Mouse (Mus musculus) cerebellum, adult 2 months (tissue): ENCODE results near the gene Nr1d1. TPM values are rescaled to one million over a fixed set of nuclear protein-coding genes. Genes with fewer than 3 reads are reported as not detected.

ENCODE experiments used
- DNase-seq, 2 experiments: peaks; one replicate each; pipeline ENCODE4 v3.0.0; 2021
- H3K27ac ChIP-seq: fragments of 200-500 bp; 2 replicates; pipeline ENCODE4 v1.5.1; 2012; ENCODE audit warnings: low read length, control low read depth, inconsistent platforms; ENCODE audit not compliant: insufficient read depth
- H3K27me3 ChIP-seq: fragments of 200-500 bp; 2 replicates; pipeline ENCODE4 v1.6.1; 2012; ENCODE audit warnings: inconsistent platforms, mild to moderate bottlenecking, low read length, moderate library complexity; ENCODE audit not compliant: control insufficient read depth, insufficient read depth
- H3K4me1 ChIP-seq: fragments of 200-500 bp; 2 replicates; pipeline ENCODE4 v1.6.1; 2011; ENCODE audit warnings: low read length; ENCODE audit not compliant: control insufficient read depth, insufficient read depth
- H3K4me3 ChIP-seq: fragments of 200-500 bp; replicated peaks from 2 replicates; pipeline ENCODE3; 2011; ENCODE audit warnings: mild to moderate bottlenecking, low read depth, low read length, control low read depth; ENCODE audit not compliant: insufficient read depth
- CTCF ChIP-seq: fragments of 200-500 bp; IDR thresholded peaks from 2 replicates; pipeline ENCODE4 v1.5.1; 2011; ENCODE audit warnings: low read depth, mild to moderate bottlenecking, control low read depth, low read length, moderate library complexity, borderline replicate concordance; ENCODE audit not compliant: insufficient read depth
- POLR2A ChIP-seq: fragments of 200-500 bp; IDR thresholded peaks from 2 replicates; pipeline ENCODE4 v1.6.1; 2011; ENCODE audit warnings: low read length, control low read depth, borderline replicate concordance; ENCODE audit not compliant: insufficient read depth
- WGBS: fragments of 180-500 bp; shearing (Covaris S2); methylation state at CpG from one replicate; pipeline ENCODE4 v1.1.7; 2018; 5-methylcytosine and 5-hydroxymethylcytosine counted together
- polyA plus RNA-seq: library from polyadenylated mRNA; depleted of rRNA; stranded (reverse); fragments of >200 nt; gene quantifications from 2 replicates; pipeline ENCODE4 v1.2.3, GENCODE M21; 2012

Nr1d1 gene
- polyA plus RNA-seq, 1 experiment, result 144 TPM

- no peak for TF ChIP-seq POLR2A
- no peak for TF ChIP-seq CTCF
- H3K27me3 ChIP-seq, result no peaks in the 10 kb centered on the region
- no peak overlapping the region for H3K27ac ChIP-seq
- H3K4me1 ChIP-seq, result peaks cover 3% of the 10 kb centered on the region; the same call in 1 of the 2 replicates
- 78% methylated on average over 1 of the region's 1 CpGs for WGBS
- DNase-seq, result no peak
- H3K4me3 ChIP-seq, result no peak overlapping the region
These were observed 16.3 kb upstream of the Nr1d1 start for GRCm38 (mm10) chr11:98791448-98791847.

- Histone ChIP-seq H3K4me3 (no peak overlapping the region), H3K4me1 (peaks cover 8% of the 10 kb centered on the region), H3K27me3 (no peaks in the 10 kb centered on the region), H3K27ac (no peak overlapping the region)
- TF ChIP-seq POLR2A (no peak), CTCF (no peak)
- WGBS, result 85% methylated on average over 5 of the region's 5 CpGs
- DNase-seq, result no peak
These were observed 15.6 kb upstream of the Nr1d1 start for GRCm38 (mm10) chr11:98790631-98791205.

- Histone ChIP-seq H3K4me1 (peaks cover 15% of the 10 kb centered on the region), H3K4me3 (no peak overlapping the region), H3K27ac (no peak overlapping the region), H3K27me3 (no peaks in the 10 kb centered on the region)
- TF ChIP-seq CTCF (no peak), POLR2A (no peak)
- 32% methylated on average over 5 of the region's 5 CpGs for WGBS
- DNase-seq, result no peak
These were observed 14.7 kb upstream of the Nr1d1 start for GRCm38 (mm10) chr11:98789824-98790223.

GRCm38 (mm10) chr11:98789219-98789807, 14.2 kb upstream of the Nr1d1 start:
- no peak for TF ChIP-seq POLR2A
- no peak for TF ChIP-seq CTCF
- under 1% methylated on average over 25 of the region's 25 CpGs for WGBS
- peaks cover 15% of the 10 kb centered on the region for H3K4me1 ChIP-seq

GRCm38 (mm10) chr11:98788550-98789218, 13.6 kb upstream of the Nr1d1 start:
- WGBS, result 7% methylated on average over 18 of the region's 18 CpGs
- H3K4me3 ChIP-seq, result peak overlapping the region; percentile 70
- H3K27me3 ChIP-seq, result no peaks in the 10 kb centered on the region
- peaks cover 21% of the 10 kb centered on the region for H3K4me1 ChIP-seq
- H3K27ac ChIP-seq, result peak overlapping the region; percentile 55; the same call in 1 of the 2 replicates
- peak; percentile 88 to 92 for DNase-seq
- TF ChIP-seq CTCF, result peak; percentile 77
- TF ChIP-seq POLR2A, result peak; percentile 47; the same call in 1 of the 2 replicates

More at GRCm38 (mm10) chr11:98789219-98789807, 14.2 kb upstream of the Nr1d1 start:
- Histone ChIP-seq H3K4me3 (peak overlapping the region; percentile 70), H3K27ac (no peak overlapping the region), H3K27me3 (no peaks in the 10 kb centered on the region)
- DNase-seq, result no peak

- no peak overlapping the region for H3K4me3 ChIP-seq
- peaks cover 23% of the 10 kb centered on the region for H3K4me1 ChIP-seq
- TF ChIP-seq POLR2A (no peak), CTCF (no peak)
- H3K27me3 ChIP-seq, result no peaks in the 10 kb centered on the region
- no peak for DNase-seq
- 92% methylated on average over 5 of the region's 5 CpGs for WGBS
- no peak overlapping the region; the same call in 1 of the 2 replicates for H3K27ac ChIP-seq
These were observed 13.0 kb upstream of the Nr1d1 start for GRCm38 (mm10) chr11:98788139-98788538.

GRCm38 (mm10) chr11:98787691-98788090, 12.6 kb upstream of the Nr1d1 start:
- Histone ChIP-seq H3K27me3 (no peaks in the 10 kb centered on the region), H3K27ac (no peak overlapping the region), H3K4me3 (no peak overlapping the region), H3K4me1 (peaks cover 28% of the 10 kb centered on the region)
- no peak for DNase-seq
- TF ChIP-seq POLR2A (no peak), CTCF (no peak)
- WGBS, result 98% methylated on average over 1 of the region's 1 CpGs
